Mouse (Mus musculus): Measurements from ENCODE around the gene Gna14. TPM values are rescaled to one million over a fixed set of nuclear protein-coding genes. Genes with fewer than 3 reads are reported as not detected.

Gna14 gene
- polyA plus RNA-seq, 1 experiment from 2014 or later = 4.8 TPM

DNA sequence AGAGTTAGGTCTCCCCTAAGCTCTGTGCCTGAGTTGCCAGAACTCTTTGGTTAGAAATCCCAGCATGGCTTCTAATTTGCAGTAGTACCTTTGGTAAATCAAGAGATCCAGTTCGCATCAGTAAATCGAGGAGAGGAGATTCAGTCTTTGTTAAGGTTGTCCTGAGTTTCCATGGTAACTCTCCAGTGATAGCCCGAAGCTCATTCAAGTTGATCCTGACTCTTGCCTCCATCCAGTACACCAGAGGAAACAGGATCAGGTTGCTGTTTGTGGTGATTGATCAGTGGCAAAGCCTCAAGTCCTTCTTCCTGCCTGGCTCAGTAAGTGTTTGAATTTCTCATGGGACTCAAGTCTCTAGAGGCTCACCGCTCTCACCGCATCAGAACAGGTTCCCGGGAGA lies 24.7 kb downstream of the Gna14 start:
- TF ChIP-seq CTCF (IDR thresholded peaks at IDR 0.05; ENCODE audit: low read depth) = no peak
- 69% methylated on average over 6 of the region's 6 CpGs for WGBS
- Histone ChIP-seq H3K4me1 (replicated peaks; ENCODE audit: control insufficient read depth, insufficient read depth, low read length) (no peaks in the 10 kb centered on the region), H3K27me3 (replicated peaks; ENCODE audit: control insufficient read depth, insufficient read depth, low read length) (no peaks in the 10 kb centered on the region), H3K4me3 (ENCODE audit: low read depth, low read length) (no peak overlapping the region), H3K4me2 (replicated peaks; ENCODE audit: low read depth) (no peak overlapping the region), H3K27ac (ENCODE audit: low read depth, low read length) (no peak overlapping the region), H3K9ac (ENCODE audit: low read depth, low read length) (no peak overlapping the region), H3K36me3 (ENCODE audit: control insufficient read depth, insufficient read depth) (no peaks in the 10 kb centered on the region), H3K9me3 (ENCODE audit: control insufficient read depth) (no peaks in the 10 kb centered on the region)
- ATAC-seq = no peak

DNA sequence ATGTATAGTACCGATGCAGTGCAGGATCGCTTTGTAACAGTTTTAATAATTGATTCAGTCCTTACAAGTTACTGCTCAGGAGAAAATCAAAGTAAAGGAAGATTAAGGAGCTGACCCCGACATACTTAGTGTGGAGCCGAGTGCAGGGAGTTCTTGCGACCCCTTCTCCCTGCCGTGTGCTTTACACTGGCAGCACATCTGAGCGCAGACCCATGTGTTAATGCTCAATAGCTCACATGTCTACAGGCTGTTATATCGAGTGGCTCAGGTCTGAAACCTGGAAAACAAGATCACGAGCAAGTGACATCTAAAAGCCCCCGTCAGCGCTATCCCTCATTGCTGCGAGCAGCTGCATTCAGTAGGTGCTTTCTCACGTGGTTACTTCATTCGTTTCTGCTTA lies 25.3 kb downstream of the Gna14 start:
- Histone ChIP-seq H3K4me2 (replicated peaks; ENCODE audit: low read depth) (no peak overlapping the region), H3K9ac (ENCODE audit: low read depth, low read length) (no peak overlapping the region), H3K4me1 (replicated peaks; ENCODE audit: control insufficient read depth, insufficient read depth, low read length) (no peaks in the 10 kb centered on the region), H3K9me3 (ENCODE audit: control insufficient read depth) (no peaks in the 10 kb centered on the region), H3K4me3 (ENCODE audit: low read depth, low read length) (no peak overlapping the region), H3K27ac (ENCODE audit: low read depth, low read length) (no peak overlapping the region), H3K27me3 (replicated peaks; ENCODE audit: control insufficient read depth, insufficient read depth, low read length) (no peaks in the 10 kb centered on the region), H3K36me3 (ENCODE audit: control insufficient read depth, insufficient read depth) (no peaks in the 10 kb centered on the region)
- no peak for TF ChIP-seq CTCF (IDR thresholded peaks at IDR 0.05; ENCODE audit: low read depth)
- WGBS = 94% methylated on average over 14 of the region's 14 CpGs
- no peak for ATAC-seq

DNA sequence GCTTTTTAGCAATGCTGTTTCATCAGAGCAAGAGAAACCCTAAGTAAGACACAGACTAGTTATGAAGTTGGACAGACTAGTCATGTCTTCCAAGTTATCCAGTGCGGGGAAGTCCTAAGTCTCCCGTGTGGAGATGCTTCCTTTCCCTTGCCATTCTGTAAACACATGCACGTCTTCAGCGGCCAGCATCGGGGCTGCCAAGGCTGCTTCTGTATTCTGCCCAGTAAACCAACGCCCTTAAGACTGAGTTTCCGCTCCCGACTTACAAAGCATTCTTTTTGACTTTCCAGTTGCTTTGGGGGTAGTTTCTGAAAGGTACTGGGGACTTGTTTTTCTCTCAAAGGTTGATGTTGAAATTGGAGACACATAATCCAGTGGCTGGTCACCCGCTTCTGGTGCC lies 26.9 kb downstream of the Gna14 start:
- Histone ChIP-seq H3K4me2 (replicated peaks; ENCODE audit: low read depth) (no peak overlapping the region), H3K27ac (ENCODE audit: low read depth, low read length) (no peak overlapping the region), H3K9me3 (ENCODE audit: control insufficient read depth) (no peaks in the 10 kb centered on the region), H3K36me3 (ENCODE audit: control insufficient read depth, insufficient read depth) (no peaks in the 10 kb centered on the region), H3K4me1 (replicated peaks; ENCODE audit: control insufficient read depth, insufficient read depth, low read length) (no peaks in the 10 kb centered on the region), H3K9ac (ENCODE audit: low read depth, low read length) (no peak overlapping the region), H3K27me3 (replicated peaks; ENCODE audit: control insufficient read depth, insufficient read depth, low read length) (no peaks in the 10 kb centered on the region), H3K4me3 (ENCODE audit: low read depth, low read length) (no peak overlapping the region)
- no peak for TF ChIP-seq CTCF (IDR thresholded peaks at IDR 0.05; ENCODE audit: low read depth)
- 65% methylated on average over 9 of the region's 9 CpGs for WGBS
- ATAC-seq = no peak

DNA sequence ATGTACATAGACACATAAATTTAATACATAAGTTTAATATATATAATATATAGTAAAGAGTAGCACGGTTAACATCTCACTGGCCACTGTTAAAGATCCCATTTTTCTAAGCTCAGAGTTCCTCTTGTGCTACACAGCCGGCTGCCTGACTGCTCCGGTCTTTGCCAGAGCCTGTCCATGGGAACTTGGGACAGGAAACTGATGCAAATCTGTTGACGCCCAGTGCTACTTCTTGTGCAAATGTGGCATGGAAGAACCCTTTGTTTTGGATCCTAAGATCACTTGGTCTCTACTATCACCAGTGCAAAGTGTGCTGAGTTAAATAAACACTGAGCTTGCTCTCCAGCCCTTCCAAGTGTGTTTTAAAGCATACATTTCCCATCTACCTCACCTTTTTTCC lies 29.2 kb downstream of the Gna14 start:
- no peak overlapping the region for H3K4me3 ChIP-seq (ENCODE audit: low read depth, low read length)

DNA sequence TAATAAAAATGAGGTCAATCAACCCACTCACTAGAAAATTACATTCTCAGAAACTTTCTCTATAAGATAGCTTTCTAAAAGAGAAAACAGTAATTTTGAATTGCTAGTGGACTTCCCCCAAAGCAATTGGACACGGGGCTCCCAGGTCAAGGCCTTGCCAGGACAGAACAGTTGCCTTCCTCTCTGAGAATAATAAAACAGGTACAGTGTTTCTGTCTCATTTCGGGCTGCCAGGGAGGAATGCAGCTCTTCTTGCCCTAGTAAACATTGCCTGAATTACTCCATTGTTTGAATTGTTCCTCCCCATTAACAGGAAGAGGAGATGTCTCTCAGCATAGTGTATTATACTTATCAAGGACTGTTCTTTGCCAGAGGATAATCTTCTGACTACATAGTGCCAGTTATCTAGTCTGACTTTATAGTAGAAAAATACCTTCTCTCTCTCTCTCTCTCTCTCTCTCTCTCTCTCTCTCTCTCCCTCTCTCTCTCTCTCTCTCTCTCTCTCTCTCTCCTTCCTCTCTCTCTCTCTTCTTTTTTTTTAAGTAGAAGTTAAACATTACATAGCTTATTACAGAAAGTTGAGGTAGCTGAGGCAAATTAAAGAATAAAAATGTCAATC lies 33.3 kb downstream of the Gna14 start:
- Histone ChIP-seq H3K4me1 (replicated peaks; ENCODE audit: control insufficient read depth, insufficient read depth, low read length) (no peaks in the 10 kb centered on the region), H3K27ac (ENCODE audit: low read depth, low read length) (no peak overlapping the region), H3K9ac (ENCODE audit: low read depth, low read length) (no peak overlapping the region), H3K36me3 (ENCODE audit: control insufficient read depth, insufficient read depth) (no peaks in the 10 kb centered on the region), H3K27me3 (replicated peaks; ENCODE audit: control insufficient read depth, insufficient read depth, low read length) (no peaks in the 10 kb centered on the region), H3K4me2 (replicated peaks; ENCODE audit: low read depth) (no peak overlapping the region), H3K9me3 (ENCODE audit: control insufficient read depth) (no peaks in the 10 kb centered on the region), H3K4me3 (ENCODE audit: low read depth, low read length) (no peak overlapping the region)
- TF ChIP-seq CTCF (IDR thresholded peaks at IDR 0.05; ENCODE audit: low read depth) = no peak
- ATAC-seq = no peak
- WGBS = 22% methylated on average over 2 of the region's 2 CpGs

More for the DNA sequence above, 29.2 kb downstream of the Gna14 start:
- no peaks in the 10 kb centered on the region for H3K4me1 ChIP-seq (replicated peaks; ENCODE audit: control insufficient read depth, insufficient read depth, low read length)
- no peak overlapping the region for H3K4me2 ChIP-seq (replicated peaks; ENCODE audit: low read depth)
- H3K9ac ChIP-seq (ENCODE audit: low read depth, low read length) = no peak overlapping the region
- 73% methylated on average over 4 of the region's 4 CpGs for WGBS
- ATAC-seq = no peak
- H3K27ac ChIP-seq (ENCODE audit: low read depth, low read length) = no peak overlapping the region
- no peaks in the 10 kb centered on the region for H3K36me3 ChIP-seq (ENCODE audit: control insufficient read depth, insufficient read depth)
- TF ChIP-seq CTCF (IDR thresholded peaks at IDR 0.05; ENCODE audit: low read depth) = no peak
- H3K27me3 ChIP-seq (replicated peaks; ENCODE audit: control insufficient read depth, insufficient read depth, low read length) = no peaks in the 10 kb centered on the region
- no peaks in the 10 kb centered on the region for H3K9me3 ChIP-seq (ENCODE audit: control insufficient read depth)

DNA sequence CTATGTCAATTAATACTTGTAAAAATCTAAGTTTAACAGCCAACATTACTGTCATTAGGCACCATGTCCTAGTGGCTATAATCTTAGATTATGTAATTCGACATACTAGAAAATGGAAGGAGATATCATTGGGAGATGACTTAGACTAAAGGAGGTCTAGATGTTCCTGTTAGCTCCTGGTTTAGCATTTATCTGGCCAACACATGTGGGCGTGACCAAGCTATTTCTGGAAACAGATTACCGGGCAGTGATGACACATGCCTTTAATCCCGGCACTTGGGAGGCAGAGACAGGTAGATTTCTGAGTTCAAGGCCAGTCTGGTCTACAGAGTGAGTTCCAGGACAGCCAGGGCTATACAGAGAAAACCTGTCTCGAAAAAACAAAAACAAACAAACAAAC lies 37.1 kb downstream of the Gna14 start:
- Histone ChIP-seq H3K36me3 (ENCODE audit: control insufficient read depth, insufficient read depth) (no peaks in the 10 kb centered on the region), H3K4me3 (ENCODE audit: low read depth, low read length) (no peak overlapping the region), H3K4me1 (replicated peaks; ENCODE audit: control insufficient read depth, insufficient read depth, low read length) (no peaks in the 10 kb centered on the region), H3K9ac (ENCODE audit: low read depth, low read length) (no peak overlapping the region), H3K4me2 (replicated peaks; ENCODE audit: low read depth) (no peak overlapping the region), H3K27ac (ENCODE audit: low read depth, low read length) (no peak overlapping the region), H3K27me3 (replicated peaks; ENCODE audit: control insufficient read depth, insufficient read depth, low read length) (no peaks in the 10 kb centered on the region), H3K9me3 (ENCODE audit: control insufficient read depth) (no peaks in the 10 kb centered on the region)
- 84% methylated on average over 5 of the region's 5 CpGs for whole genome bisulfite sequencing
- no peak for TF ChIP-seq CTCF (IDR thresholded peaks at IDR 0.05; ENCODE audit: low read depth)
- no peak for ATAC-seq

Measured in intestine, postnatal 0 days (tissue).